Mouse (Mus musculus): ENCODE results near the gene Cpeb1. TPM values are rescaled to one million over a fixed set of nuclear protein-coding genes. Genes with fewer than 3 reads are reported as not detected.

Cpeb1 gene
- polyA plus RNA-seq, 1 experiment from 2014 or later, result 1.7 TPM

- Histone ChIP-seq H3K27me3 (replicated peaks; ENCODE audit: insufficient read depth, low read length) (no peaks in the 10 kb centered on the region), H3K27ac (ENCODE audit: low read length) (no peak overlapping the region), H3K9me3 (ENCODE audit: low read length) (no peaks in the 10 kb centered on the region), H3K9ac (replicated peaks; ENCODE audit: low read depth) (no peak overlapping the region), H3K4me2 (replicated peaks; ENCODE audit: low read depth, low read length) (no peak overlapping the region), H3K36me3 (ENCODE audit: insufficient read depth, low read length) (no peaks in the 10 kb centered on the region), H3K4me3 (ENCODE audit: low read depth, low read length) (no peak overlapping the region), H3K4me1 (ENCODE audit: insufficient read depth, low read depth, low read length) (no peaks in the 10 kb centered on the region)
- ATAC-seq, result no peak
- 82% methylated on average over 6 of the region's 6 CpGs for WGBS
- DNase-seq (ENCODE audit: low spot score), result no peak
- TF ChIP-seq CTCF (IDR thresholded peaks at IDR 0.05) (no peak), EP300 (IDR thresholded peaks at IDR 0.05) (no peak)
These were observed 146.0 kb downstream of the Cpeb1 start for GRCm38 (mm10) chr7:81309247-81309646.

- DNase-seq (ENCODE audit: low spot score) (no peak), ATAC-seq (no peak)
- Histone ChIP-seq H3K9me3 (ENCODE audit: low read length) (no peaks in the 10 kb centered on the region), H3K27me3 (replicated peaks; ENCODE audit: insufficient read depth, low read length) (no peaks in the 10 kb centered on the region), H3K4me3 (ENCODE audit: low read depth, low read length) (no peak overlapping the region), H3K27ac (ENCODE audit: low read length) (no peak overlapping the region), H3K4me2 (replicated peaks; ENCODE audit: low read depth, low read length) (no peak overlapping the region), H3K9ac (replicated peaks; ENCODE audit: low read depth) (no peak overlapping the region), H3K4me1 (ENCODE audit: insufficient read depth, low read depth, low read length) (no peaks in the 10 kb centered on the region), H3K36me3 (ENCODE audit: insufficient read depth, low read length) (no peaks in the 10 kb centered on the region)
- TF ChIP-seq CTCF (IDR thresholded peaks at IDR 0.05) (no peak), EP300 (IDR thresholded peaks at IDR 0.05) (no peak)
- 81% methylated on average over 8 of the region's 8 CpGs for WGBS
These were observed 147.5 kb downstream of the Cpeb1 start for GRCm38 (mm10) chr7:81307735-81308134.

- Histone ChIP-seq H3K36me3 (ENCODE audit: insufficient read depth, low read length) (no peaks in the 10 kb centered on the region), H3K9me3 (ENCODE audit: low read length) (no peaks in the 10 kb centered on the region), H3K27me3 (replicated peaks; ENCODE audit: insufficient read depth, low read length) (no peaks in the 10 kb centered on the region), H3K4me1 (ENCODE audit: insufficient read depth, low read depth, low read length) (no peaks in the 10 kb centered on the region), H3K27ac (ENCODE audit: low read length) (no peak overlapping the region), H3K4me2 (replicated peaks; ENCODE audit: low read depth, low read length) (no peak overlapping the region), H3K9ac (replicated peaks; ENCODE audit: low read depth) (no peak overlapping the region), H3K4me3 (ENCODE audit: low read depth, low read length) (no peak overlapping the region)
- TF ChIP-seq CTCF (IDR thresholded peaks at IDR 0.05) (no peak), EP300 (IDR thresholded peaks at IDR 0.05) (no peak)
- DNase-seq (ENCODE audit: low spot score), result no peak
- ATAC-seq, result no peak
- WGBS, result 83% methylated on average over 5 of the region's 5 CpGs
These were observed 150.6 kb downstream of the Cpeb1 start for GRCm38 (mm10) chr7:81304675-81305074.

DNA sequence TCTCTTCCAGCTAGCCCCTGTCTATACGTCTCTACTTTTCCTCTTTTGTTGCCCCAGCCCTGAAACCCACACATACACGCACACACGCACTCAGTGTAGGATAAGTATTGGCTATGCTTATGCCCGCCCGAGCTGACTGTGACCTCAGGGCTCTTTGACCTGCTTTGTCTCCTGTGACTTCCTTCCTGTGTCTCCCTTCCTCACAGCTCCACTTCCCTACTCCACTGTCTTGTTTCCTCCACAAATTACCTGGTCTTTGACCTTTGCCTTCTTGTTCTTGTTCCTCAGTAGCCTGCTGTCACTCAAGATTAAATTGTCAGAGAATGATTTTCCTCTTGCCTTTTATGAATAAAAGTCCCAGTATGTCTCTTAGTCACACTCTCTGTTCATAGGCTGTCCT, 151.2 kb downstream of the Cpeb1 start:
- Histone ChIP-seq H3K27ac (ENCODE audit: low read length) (no peak overlapping the region), H3K9ac (replicated peaks; ENCODE audit: low read depth) (no peak overlapping the region), H3K4me1 (ENCODE audit: insufficient read depth, low read depth, low read length) (no peaks in the 10 kb centered on the region), H3K36me3 (ENCODE audit: insufficient read depth, low read length) (no peaks in the 10 kb centered on the region), H3K9me3 (ENCODE audit: low read length) (no peaks in the 10 kb centered on the region), H3K4me3 (ENCODE audit: low read depth, low read length) (no peak overlapping the region), H3K4me2 (replicated peaks; ENCODE audit: low read depth, low read length) (no peak overlapping the region), H3K27me3 (replicated peaks; ENCODE audit: insufficient read depth, low read length) (no peaks in the 10 kb centered on the region)
- no peak for DNase-seq (ENCODE audit: low spot score)
- TF ChIP-seq CTCF (IDR thresholded peaks at IDR 0.05) (no peak), EP300 (IDR thresholded peaks at IDR 0.05) (no peak)
- ATAC-seq, result no peak
- 68% methylated on average over 5 of the region's 5 CpGs for WGBS

- Histone ChIP-seq H3K27ac (ENCODE audit: low read length) (no peak overlapping the region), H3K9ac (replicated peaks; ENCODE audit: low read depth) (no peak overlapping the region), H3K4me2 (replicated peaks; ENCODE audit: low read depth, low read length) (no peak overlapping the region), H3K27me3 (replicated peaks; ENCODE audit: insufficient read depth, low read length) (no peaks in the 10 kb centered on the region), H3K36me3 (ENCODE audit: insufficient read depth, low read length) (no peaks in the 10 kb centered on the region), H3K9me3 (ENCODE audit: low read length) (no peaks in the 10 kb centered on the region), H3K4me1 (ENCODE audit: insufficient read depth, low read depth, low read length) (no peaks in the 10 kb centered on the region), H3K4me3 (ENCODE audit: low read depth, low read length) (no peak overlapping the region)
- ATAC-seq (no peak), DNase-seq (ENCODE audit: low spot score) (no peak)
- whole genome bisulfite sequencing, result 86% methylated on average over 2 of the region's 2 CpGs
- peak; percentile 64 for TF ChIP-seq CTCF (IDR thresholded peaks at IDR 0.05)
- no peak for TF ChIP-seq EP300 (IDR thresholded peaks at IDR 0.05)
These were observed 151.6 kb downstream of the Cpeb1 start for GRCm38 (mm10) chr7:81303682-81304081.

GRCm38 (mm10) chr7:81301323-81301722, 153.9 kb downstream of the Cpeb1 start:
- Histone ChIP-seq H3K36me3 (ENCODE audit: insufficient read depth, low read length) (no peaks in the 10 kb centered on the region), H3K4me1 (ENCODE audit: insufficient read depth, low read depth, low read length) (no peaks in the 10 kb centered on the region), H3K27me3 (replicated peaks; ENCODE audit: insufficient read depth, low read length) (no peaks in the 10 kb centered on the region), H3K9ac (replicated peaks; ENCODE audit: low read depth) (no peak overlapping the region), H3K27ac (ENCODE audit: low read length) (no peak overlapping the region), H3K4me2 (replicated peaks; ENCODE audit: low read depth, low read length) (no peak overlapping the region), H3K9me3 (ENCODE audit: low read length) (no peaks in the 10 kb centered on the region), H3K4me3 (ENCODE audit: low read depth, low read length) (no peak overlapping the region)
- WGBS, result 89% methylated on average over 7 of the region's 7 CpGs
- ATAC-seq (no peak), DNase-seq (ENCODE audit: low spot score) (no peak)
- TF ChIP-seq CTCF (IDR thresholded peaks at IDR 0.05), result no peak
- TF ChIP-seq EP300 (IDR thresholded peaks at IDR 0.05), result no peak

DNA sequence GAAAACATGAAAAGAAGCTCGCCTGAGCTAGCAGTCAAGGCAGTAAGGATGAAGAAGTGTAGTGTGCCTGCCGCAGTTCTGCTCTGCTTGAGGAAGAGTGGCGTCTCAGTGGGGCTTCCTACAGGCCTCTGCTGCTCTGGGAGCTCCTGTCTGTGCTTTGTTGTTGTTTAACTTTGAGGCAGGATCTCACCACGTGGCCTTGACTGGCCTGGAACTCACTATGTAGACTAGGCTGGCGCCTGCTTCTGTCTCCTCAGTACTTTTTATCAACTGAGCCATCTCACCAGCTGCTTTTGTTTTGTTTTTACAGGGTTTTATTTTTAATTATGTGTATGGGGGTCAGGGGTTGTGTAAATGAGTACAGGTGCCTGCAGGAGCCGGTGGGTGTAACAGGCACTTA, 157.1 kb downstream of the Cpeb1 start:
- DNase-seq (ENCODE audit: low spot score) (no peak), ATAC-seq (no peak)
- H3K27me3 ChIP-seq (replicated peaks; ENCODE audit: insufficient read depth, low read length), result no peaks in the 10 kb centered on the region

More for the DNA sequence above, 157.1 kb downstream of the Cpeb1 start:
- Histone ChIP-seq H3K4me2 (replicated peaks; ENCODE audit: low read depth, low read length) (no peak overlapping the region), H3K4me3 (ENCODE audit: low read depth, low read length) (no peak overlapping the region), H3K9ac (replicated peaks; ENCODE audit: low read depth) (no peak overlapping the region), H3K9me3 (ENCODE audit: low read length) (no peaks in the 10 kb centered on the region), H3K27ac (ENCODE audit: low read length) (no peak overlapping the region), H3K4me1 (ENCODE audit: insufficient read depth, low read depth, low read length) (no peaks in the 10 kb centered on the region), H3K36me3 (ENCODE audit: insufficient read depth, low read length) (no peaks in the 10 kb centered on the region)
- no peak for TF ChIP-seq EP300 (IDR thresholded peaks at IDR 0.05)
- no peak for TF ChIP-seq CTCF (IDR thresholded peaks at IDR 0.05)
- 34% methylated on average over 6 of the region's 6 CpGs for WGBS

Other genes with a start within 250 kb of the Cpeb1 start
- gene Pde8a, start 241.9 kb downstream of the Cpeb1 start, polyA plus RNA-seq (2015; fragmentation: Nextera tagmentation; extraction: Ambion mirVana), result 6.1 and 6.5 TPM in 2 replicates
- 860 and 899 TPM in 2 replicates for gene Rps17, start 110.2 kb downstream of the Cpeb1 start, polyA plus RNA-seq (2015; fragmentation: Nextera tagmentation; extraction: Ambion mirVana)
- gene Ap3b2, start 38.5 kb upstream of the Cpeb1 start, polyA plus RNA-seq (2015; fragmentation: Nextera tagmentation; extraction: Ambion mirVana), result 0.12 and 0.23 TPM in 2 replicates
- not detected in 2 replicates for gene BC048679, start 42.8 kb upstream of the Cpeb1 start, polyA plus RNA-seq (2015; fragmentation: Nextera tagmentation; extraction: Ambion mirVana)
- 1.0 and 1.4 TPM in 2 replicates for gene Fsd2, start 111.5 kb upstream of the Cpeb1 start, polyA plus RNA-seq (2015; fragmentation: Nextera tagmentation; extraction: Ambion mirVana)
- 7.2 and 8.1 TPM in 2 replicates for gene Whamm, start 115.8 kb upstream of the Cpeb1 start, polyA plus RNA-seq (2015; fragmentation: Nextera tagmentation; extraction: Ambion mirVana)